Mouse (Mus musculus) testis, adult 2 months (tissue): ENCODE measurements around the gene Kalrn. TPM values are rescaled to one million over a fixed set of nuclear protein-coding genes. Genes with fewer than 3 reads are reported as not detected.

Experiments
- H3K27ac ChIP-seq: fragments of 200-500 bp; 2 replicates; pipeline ENCODE4 v1.5.1; 2012; ENCODE audit warnings: low read depth, low read length; ENCODE audit not compliant: control insufficient read depth, insufficient read depth
- H3K27me3 ChIP-seq: fragments of 200-500 bp; 2 replicates; pipeline ENCODE4 v1.6.1; 2012; ENCODE audit warnings: mild to moderate bottlenecking, low read length, moderate library complexity; ENCODE audit not compliant: control insufficient read depth, insufficient read depth
- H3K36me3 ChIP-seq: fragments of 200-500 bp; 2 replicates; pipeline ENCODE4 v1.6.1; 2012; ENCODE audit warnings: mild to moderate bottlenecking, low read length; ENCODE audit not compliant: control insufficient read depth, insufficient read depth
- H3K4me1 ChIP-seq: fragments of 200-500 bp; 2 replicates; pipeline ENCODE4 v1.6.1; 2012; ENCODE audit warnings: low read length; ENCODE audit not compliant: control insufficient read depth, insufficient read depth
- H3K4me3 ChIP-seq: fragments of 200-500 bp; 2 replicates; pipeline ENCODE4 v1.5.1; 2012; ENCODE audit warnings: low read depth, mild to moderate bottlenecking, low read length, moderate library complexity, mixed read lengths; ENCODE audit not compliant: control insufficient read depth
- CTCF ChIP-seq: fragments of 200-500 bp; IDR thresholded peaks from 2 replicates; pipeline ENCODE4 v1.5.1; 2012; ENCODE audit warnings: low read depth, mild to moderate bottlenecking, inconsistent platforms, low read length, moderate library complexity; ENCODE audit not compliant: control insufficient read depth, insufficient read depth, insufficient replicate concordance
- POLR2A ChIP-seq: fragments of 200-500 bp; IDR thresholded peaks from 2 replicates; pipeline ENCODE4 v1.6.1; 2012; ENCODE audit warnings: low read depth, mild to moderate bottlenecking, inconsistent platforms, low read length, moderate library complexity; ENCODE audit not compliant: control insufficient read depth
- polyA plus RNA-seq: library from polyadenylated mRNA; depleted of rRNA; stranded (reverse); fragments of >200 nt; gene quantifications from 2 replicates; pipeline ENCODE4 v1.2.3, GENCODE M21; 2012

Kalrn gene
- polyA plus RNA-seq, 1 experiment = 5.7 TPM

GRCm38 (mm10) chr16:34504250-34504649 lies 69.1 kb downstream of the Kalrn start:
- H3K4me3 ChIP-seq = no peak overlapping the region
- no peaks in the 10 kb centered on the region for H3K4me1 ChIP-seq
- no peak overlapping the region for H3K27ac ChIP-seq
- no peak for TF ChIP-seq CTCF
- no peak for TF ChIP-seq POLR2A
- no peaks in the 10 kb centered on the region for H3K36me3 ChIP-seq
- H3K27me3 ChIP-seq = no peaks in the 10 kb centered on the region

GRCm38 (mm10) chr16:34502110-34502509 lies 71.2 kb downstream of the Kalrn start:
- Histone ChIP-seq H3K36me3 (no peaks in the 10 kb centered on the region), H3K4me1 (no peaks in the 10 kb centered on the region), H3K27ac (no peak overlapping the region), H3K27me3 (no peaks in the 10 kb centered on the region), H3K4me3 (no peak overlapping the region)
- TF ChIP-seq CTCF = no peak
- TF ChIP-seq POLR2A = no peak

- no peaks in the 10 kb centered on the region for H3K4me1 ChIP-seq
- TF ChIP-seq POLR2A = no peak
- no peak for TF ChIP-seq CTCF
- no peaks in the 10 kb centered on the region for H3K27me3 ChIP-seq
- H3K27ac ChIP-seq = no peak overlapping the region
- no peak overlapping the region for H3K4me3 ChIP-seq
- no peaks in the 10 kb centered on the region for H3K36me3 ChIP-seq
Measured at GRCm38 (mm10) chr16:34494741-34495140, 78.6 kb downstream of the Kalrn start.

- Histone ChIP-seq H3K4me3 (no peak overlapping the region), H3K36me3 (no peaks in the 10 kb centered on the region), H3K27me3 (no peaks in the 10 kb centered on the region), H3K27ac (no peak overlapping the region), H3K4me1 (no peaks in the 10 kb centered on the region)
- TF ChIP-seq POLR2A (no peak), CTCF (no peak)
Measured at GRCm38 (mm10) chr16:34493914-34494313, 79.4 kb downstream of the Kalrn start.

- no peak overlapping the region for H3K27ac ChIP-seq
- no peak overlapping the region for H3K4me3 ChIP-seq
- no peaks in the 10 kb centered on the region for H3K27me3 ChIP-seq
- H3K36me3 ChIP-seq = no peaks in the 10 kb centered on the region
- no peaks in the 10 kb centered on the region for H3K4me1 ChIP-seq
- TF ChIP-seq CTCF (no peak), POLR2A (no peak)
Measured at GRCm38 (mm10) chr16:34491225-34491624, 82.1 kb downstream of the Kalrn start.

- H3K27me3 ChIP-seq = no peaks in the 10 kb centered on the region
- H3K4me1 ChIP-seq = no peaks in the 10 kb centered on the region
- H3K36me3 ChIP-seq = no peaks in the 10 kb centered on the region
- no peak overlapping the region for H3K4me3 ChIP-seq
- no peak for TF ChIP-seq POLR2A
- TF ChIP-seq CTCF = no peak
- H3K27ac ChIP-seq = no peak overlapping the region
Measured at GRCm38 (mm10) chr16:34490506-34490905, 82.8 kb downstream of the Kalrn start.

- Histone ChIP-seq H3K27ac (no peak overlapping the region), H3K4me1 (no peaks in the 10 kb centered on the region), H3K36me3 (no peaks in the 10 kb centered on the region), H3K27me3 (no peaks in the 10 kb centered on the region), H3K4me3 (no peak overlapping the region)
- TF ChIP-seq POLR2A (no peak), CTCF (no peak)
Measured at GRCm38 (mm10) chr16:34489805-34490325, 83.5 kb downstream of the Kalrn start.

- no peaks in the 10 kb centered on the region for H3K4me1 ChIP-seq
- TF ChIP-seq CTCF (no peak), POLR2A (no peak)
- H3K36me3 ChIP-seq = no peaks in the 10 kb centered on the region
- no peaks in the 10 kb centered on the region for H3K27me3 ChIP-seq
- no peak overlapping the region for H3K4me3 ChIP-seq
- no peak overlapping the region for H3K27ac ChIP-seq
Measured at GRCm38 (mm10) chr16:34487823-34488222, 85.5 kb downstream of the Kalrn start.
